Comparison of ENCODE assay signal across 30 mouse cellular contexts in the genomic region with DNA sequence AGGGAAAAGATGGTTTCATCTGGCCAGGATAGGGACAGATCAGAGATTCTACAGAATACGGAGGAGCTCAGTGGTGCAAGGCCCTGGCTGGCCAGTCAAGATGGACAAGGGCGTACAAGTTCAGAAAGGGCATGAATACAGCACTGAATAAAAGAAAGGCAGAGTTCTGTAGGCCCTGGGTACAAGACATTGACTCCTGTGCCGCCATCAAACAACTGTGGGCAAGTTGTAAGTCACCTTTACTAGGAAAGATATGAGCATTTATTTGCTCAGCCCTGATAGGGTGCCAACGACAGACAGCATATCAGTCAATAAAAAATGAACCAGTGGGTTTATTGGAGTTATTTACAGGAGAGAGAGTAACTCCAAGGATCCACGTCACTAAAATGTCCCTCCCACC.
"Had no signal": no experiment of that assay in that cellular context is flagged by ENCODE, and none has a peak within 500 bp of the region (broad histone marks: within the 10 kb centered on the region; RNA-seq: fewer than 3 reads in every experiment).

No protein-coding gene starts in this region.

- ATAC-seq: liver, embryonic 12.5 days; liver, postnatal 0 days; lung, postnatal 0 days; midbrain, embryonic 13.5 days; midbrain, embryonic 15.5 days; midbrain, embryonic 16.5 days had no signal

- DNase-seq: liver; liver, embryonic 13.5 days; liver, postnatal 0 days; lung, adult 18-20 months; lung, adult 2 months; lung, embryonic 14.5 days; lung, postnatal 10 days; lung, postnatal 14 days; lung, postnatal 36 days; lung, postnatal 4 days had no signal

- H3K4me1 ChIP-seq: limb, embryonic 10.5 days; limb, embryonic 12.5 days; limb, embryonic 13.5 days; limb, embryonic 15.5 days; liver, embryonic 12.5 days; liver, embryonic 13.5 days; liver, embryonic 15.5 days; lung, embryonic 15.5 days; midbrain, embryonic 10.5 days; midbrain, embryonic 12.5 days; midbrain, embryonic 13.5 days; midbrain, embryonic 15.5 days; neural tube, embryonic 12.5 days; neural tube, embryonic 13.5 days had no signal

- H3K4me2 ChIP-seq: limb, embryonic 12.5 days; limb, embryonic 13.5 days; limb, embryonic 15.5 days; liver, embryonic 11.5 days; liver, embryonic 12.5 days; liver, embryonic 13.5 days; liver, embryonic 15.5 days; lung, embryonic 14.5 days; lung, embryonic 15.5 days; midbrain, embryonic 12.5 days; midbrain, embryonic 13.5 days; midbrain, embryonic 15.5 days; neural tube, embryonic 12.5 days; neural tube, embryonic 13.5 days had no signal

- H3K9me3 ChIP-seq: limb, embryonic 10.5 days; limb, embryonic 12.5 days; limb, embryonic 13.5 days; limb, embryonic 15.5 days; liver, embryonic 12.5 days; liver, embryonic 13.5 days; liver, embryonic 15.5 days; lung, embryonic 15.5 days; megakaryocyte, embryonic 14.5 days; midbrain, embryonic 10.5 days; midbrain, embryonic 12.5 days; midbrain, embryonic 13.5 days; midbrain, embryonic 15.5 days; neural tube, embryonic 12.5 days; neural tube, embryonic 13.5 days had no signal

- H3K27me3 ChIP-seq: limb, embryonic 12.5 days; limb, embryonic 13.5 days; limb, embryonic 15.5 days; liver, embryonic 12.5 days; liver, embryonic 13.5 days; liver, embryonic 15.5 days; lung, embryonic 15.5 days; midbrain, embryonic 12.5 days; midbrain, embryonic 13.5 days; midbrain, embryonic 15.5 days; neural tube, embryonic 12.5 days; neural tube, embryonic 13.5 days had no signal

- H3K27ac ChIP-seq: limb, embryonic 10.5 days; limb, embryonic 12.5 days; limb, embryonic 13.5 days; limb, embryonic 15.5 days; liver, embryonic 12.5 days; liver, embryonic 13.5 days; liver, embryonic 14.5 days; liver, embryonic 15.5 days; lung, embryonic 15.5 days; macrophage; midbrain, embryonic 10.5 days; midbrain, embryonic 12.5 days; midbrain, embryonic 13.5 days; midbrain, embryonic 15.5 days; neural tube, embryonic 12.5 days; neural tube, embryonic 13.5 days had no signal

- H3K9ac ChIP-seq: limb, embryonic 12.5 days; limb, embryonic 13.5 days; limb, embryonic 15.5 days; liver, embryonic 12.5 days; liver, embryonic 13.5 days; liver, embryonic 14.5 days; liver, embryonic 15.5 days; liver, postnatal 0 days; lung, embryonic 14.5 days; lung, embryonic 15.5 days; midbrain, embryonic 12.5 days; midbrain, embryonic 13.5 days; midbrain, embryonic 15.5 days; neural tube, embryonic 12.5 days; neural tube, embryonic 13.5 days had no signal

- H3K4me3 ChIP-seq: limb, embryonic 10.5 days; limb, embryonic 12.5 days; limb, embryonic 13.5 days; limb, embryonic 15.5 days; liver, embryonic 12.5 days; liver, embryonic 13.5 days; liver, embryonic 15.5 days; lung, embryonic 15.5 days; megakaryocyte, embryonic 14.5 days; midbrain, embryonic 10.5 days; midbrain, embryonic 12.5 days; midbrain, embryonic 13.5 days; midbrain, embryonic 15.5 days; myocyte; neural tube, embryonic 12.5 days; neural tube, embryonic 13.5 days had no signal

- H3K36me3 ChIP-seq: limb, embryonic 10.5 days; limb, embryonic 12.5 days; limb, embryonic 13.5 days; limb, embryonic 15.5 days; liver, embryonic 12.5 days; liver, embryonic 13.5 days; liver, embryonic 15.5 days; lung, embryonic 15.5 days; midbrain, embryonic 10.5 days; midbrain, embryonic 12.5 days; midbrain, embryonic 13.5 days; midbrain, embryonic 15.5 days; neural tube, embryonic 12.5 days; neural tube, embryonic 13.5 days had no signal
